Comparison of ENCODE assay signal across 11 mouse cellular contexts in the genomic region with DNA sequence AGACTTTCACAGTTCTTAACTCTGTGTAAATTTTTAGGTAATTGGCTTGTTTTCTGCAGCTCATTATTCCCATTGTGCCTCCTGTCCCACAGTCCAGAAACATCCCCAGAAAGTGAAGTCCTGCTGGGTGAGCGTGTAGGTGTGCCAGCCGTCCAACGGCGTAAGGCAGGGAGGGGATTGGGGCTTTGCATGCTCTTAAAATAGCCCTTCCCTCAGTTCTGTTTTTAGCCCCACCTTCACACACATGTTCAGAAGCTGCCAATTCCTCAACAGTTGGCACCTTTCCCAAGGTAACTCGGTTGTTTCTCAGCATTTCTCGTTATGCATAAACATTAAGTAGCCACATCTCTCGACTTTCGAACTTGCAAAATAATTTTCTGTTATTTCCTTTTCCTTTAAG. TPM values are rescaled to one million over a fixed set of nuclear protein-coding genes. Genes with fewer than 3 reads are reported as not detected.
DNase-seq lines count a peak whose midpoint lies in the region; ATAC-seq and TF ChIP-seq lines count a peak whose summit lies in the region.
"Had no signal": no experiment of that assay in that cellular context is flagged by ENCODE, and none has a peak within 500 bp of the region (broad histone marks: within the 10 kb centered on the region; RNA-seq: fewer than 3 reads in every experiment).

No protein-coding gene starts in this region.

- TF ChIP-seq CTCF in gastrocnemius, adult 2 months (IDR thresholded peaks at IDR 0.05): no peak
- TF ChIP-seq CTCF in intestine, postnatal 0 days (IDR thresholded peaks at IDR 0.05; ENCODE audit: low read depth): no peak

- no peaks in the 10 kb centered on the region for H3K9me3 ChIP-seq in intestine, postnatal 0 days (ENCODE audit: control insufficient read depth)
- H3K9me3 ChIP-seq in kidney, embryonic 16.5 days (ENCODE audit: low read length): no peaks in the 10 kb centered on the region
- H3K9me3 ChIP-seq: neural tube, embryonic 13.5 days; stomach, embryonic 15.5 days had no signal

- H3K9ac ChIP-seq in intestine, postnatal 0 days (ENCODE audit: low read depth, low read length): no peak overlapping the region
- no peak overlapping the region for H3K9ac ChIP-seq in kidney, embryonic 16.5 days (replicated peaks; ENCODE audit: low read length)
- H3K9ac ChIP-seq: neural tube, embryonic 13.5 days; stomach, embryonic 15.5 days had no signal

- H3K27me3 ChIP-seq in intestine, postnatal 0 days (replicated peaks; ENCODE audit: control insufficient read depth, insufficient read depth, low read length): no peaks in the 10 kb centered on the region
- H3K27me3 ChIP-seq in kidney, embryonic 16.5 days (ENCODE audit: insufficient read depth, low read length): no peaks in the 10 kb centered on the region
- H3K27me3 ChIP-seq: neural tube, embryonic 13.5 days; stomach, embryonic 15.5 days had no signal

- 0 out of 2 replicates have a peak, but pooled peaks have one; percentile 22 for ATAC-seq in granulocyte monocyte progenitor cell, adult 5-6 weeks (replicated peaks; ENCODE audit: poor library complexity, severe bottlenecking)
- no peak for ATAC-seq in intestine, postnatal 0 days
- no peak for ATAC-seq in kidney, embryonic 16.5 days (ENCODE audit: low FRiP score, low TSS enrichment)

- 76% methylated on average over 8 of the region's 8 CpGs for WGBS in intestine, postnatal 0 days
- WGBS in kidney, embryonic 16.5 days: 77% methylated on average over 8 of the region's 8 CpGs

- H3K27ac ChIP-seq in gastrocnemius, adult 2 months: no peak overlapping the region
- no peak overlapping the region for H3K27ac ChIP-seq in intestine, postnatal 0 days (ENCODE audit: low read depth, low read length)
- H3K27ac ChIP-seq in kidney, embryonic 16.5 days (ENCODE audit: low read length): no peak overlapping the region
- H3K27ac ChIP-seq: neural tube, embryonic 13.5 days; stomach, embryonic 15.5 days had no signal

- intact Hi-C loops in gastrocnemius, adult 2 months (cut with DNase I): no loop called here
- intact Hi-C loops in left cerebral cortex, postnatal 36 days (cut with DNase I): no loop called here

- H3K4me1 ChIP-seq in intestine, postnatal 0 days (replicated peaks; ENCODE audit: control insufficient read depth, insufficient read depth, low read length): no peaks in the 10 kb centered on the region
- H3K4me1 ChIP-seq in kidney, embryonic 16.5 days (ENCODE audit: insufficient read depth, low read length): no peaks in the 10 kb centered on the region
- H3K4me1 ChIP-seq: neural tube, embryonic 13.5 days; stomach, embryonic 15.5 days had no signal

- peak overlapping the region; percentile 13; the same call in 1 of the 2 replicates for H3K4me3 ChIP-seq in gastrocnemius, adult 2 months
- no peak overlapping the region for H3K4me3 ChIP-seq in intestine, postnatal 0 days (ENCODE audit: low read depth, low read length)
- no peak overlapping the region for H3K4me3 ChIP-seq in kidney, embryonic 16.5 days (ENCODE audit: low read length)
- H3K4me3 ChIP-seq: neural tube, embryonic 13.5 days; stomach, embryonic 15.5 days had no signal

- no peaks in the 10 kb centered on the region for H3K36me3 ChIP-seq in intestine, postnatal 0 days (ENCODE audit: control insufficient read depth, insufficient read depth)
- H3K36me3 ChIP-seq in kidney, embryonic 16.5 days (ENCODE audit: insufficient read depth, low read length): no peaks in the 10 kb centered on the region
- H3K36me3 ChIP-seq: neural tube, embryonic 13.5 days; stomach, embryonic 15.5 days had no signal

- H3K4me2 ChIP-seq in intestine, postnatal 0 days (replicated peaks; ENCODE audit: low read depth): no peak overlapping the region
- no peak overlapping the region for H3K4me2 ChIP-seq in kidney, embryonic 16.5 days (replicated peaks; ENCODE audit: low read depth, low read length)
- H3K4me2 ChIP-seq: neural tube, embryonic 13.5 days; stomach, embryonic 15.5 days had no signal

- peak; percentile 20 for DNase-seq in gastrocnemius, adult 2 months
- no peak for DNase-seq in gastrocnemius, postnatal 10 days
- DNase-seq in brain, adult 2 months (ENCODE audit: low read depth, low spot score): peak; percentile 87
- DNase-seq in left cerebral cortex, postnatal 36 days (ENCODE audit: low spot score in 2 of 2): peak; percentile 62 to 63
- no peak for DNase-seq in layer of hippocampus, adult 18-20 months (ENCODE audit: low spot score in 2 of 2)
- DNase-seq: kidney, postnatal 14 days had no signal

RNA-seq across cellular contexts. Expression of a gene that starts 17.6 kb away (rescaled TPM):
- total RNA-seq in gastrocnemius, adult 2 months (2021): 1 to 10 TPM; 2.6 to 4.4 TPM
- total RNA-seq in gastrocnemius, postnatal 10 days (2021): 1 to 10 TPM; 2.2 to 3.1 TPM
- 19.9 and 31.0 TPM in 2 replicates for total RNA-seq in granulocyte monocyte progenitor cell, adult 5-6 weeks (2014; fragmentation: Nextera tagmentation)
- total RNA-seq in granulocyte monocyte progenitor cell, adult 5-6 weeks (2017): 13.8 and 18.3 TPM in 2 replicates
- total RNA-seq in left cerebral cortex, postnatal 36 days (2021): 10 to 100 TPM; 15.5 to 24.5 TPM
- polyA plus RNA-seq in intestine, postnatal 0 days (2015; fragmentation: Nextera tagmentation; extraction: Ambion mirVana): 3.9 and 5.0 TPM in 2 replicates
- polyA plus RNA-seq in kidney, embryonic 16.5 days (2015; fragmentation: Nextera tagmentation; extraction: Ambion mirVana): 18.8 and 19.5 TPM in 2 replicates
- 10 to 100 TPM; 11.4 to 13.2 TPM for total RNA-seq in layer of hippocampus, adult 18-20 months (2021)

RNA-seq across cellular contexts. Expression of a gene that starts 35.6 kb away (rescaled TPM):
- total RNA-seq in gastrocnemius, adult 2 months (2021): 1 to 10 TPM; 2.0 to 3.2 TPM
- total RNA-seq in gastrocnemius, postnatal 10 days (2021): 1 to 10 TPM; 1.8 to 2.4 TPM
- total RNA-seq in granulocyte monocyte progenitor cell, adult 5-6 weeks (2014; fragmentation: Nextera tagmentation): 8.8 and 10.1 TPM in 2 replicates
- 14.4 and 19.9 TPM in 2 replicates for total RNA-seq in granulocyte monocyte progenitor cell, adult 5-6 weeks (2017)
- 1 to 10 TPM; 3.2 to 3.5 TPM for total RNA-seq in left cerebral cortex, postnatal 36 days (2021)
- 14.1 and 14.5 TPM in 2 replicates for polyA plus RNA-seq in intestine, postnatal 0 days (2015; fragmentation: Nextera tagmentation; extraction: Ambion mirVana)
- 2.4 and 3.6 TPM in 2 replicates for polyA plus RNA-seq in kidney, embryonic 16.5 days (2015; fragmentation: Nextera tagmentation; extraction: Ambion mirVana)
- 1 to 10 TPM; 2.4 to 2.9 TPM for total RNA-seq in layer of hippocampus, adult 18-20 months (2021)

Comparison
In these comparisons a context has a peak if more than half of its experiments do, and no peak if none do; other contexts are left out.
1. DNase-seq: peak in gastrocnemius, adult 2 months (single experiment), brain, adult 2 months (single experiment) and left cerebral cortex, postnatal 36 days (2 of 2); none in gastrocnemius, postnatal 10 days (single experiment) and layer of hippocampus, adult 18-20 months (0 of 2).